Mouse (Mus musculus) brain, embryonic 18.5 days (tissue): ENCODE measurements around the gene Gm13871.
"Not testable (repeated sequence)": the region's sequence is repeated elsewhere in the genome, so short reads cannot be mapped to it uniquely, and the experiment has no call there.

Source experiments
- DNase-seq: peaks from one replicate; pipeline ENCODE4 v3.0.0-alpha.2; 2012; ENCODE audit warnings: low read depth, low spot score

Gm13871 gene

DNA sequence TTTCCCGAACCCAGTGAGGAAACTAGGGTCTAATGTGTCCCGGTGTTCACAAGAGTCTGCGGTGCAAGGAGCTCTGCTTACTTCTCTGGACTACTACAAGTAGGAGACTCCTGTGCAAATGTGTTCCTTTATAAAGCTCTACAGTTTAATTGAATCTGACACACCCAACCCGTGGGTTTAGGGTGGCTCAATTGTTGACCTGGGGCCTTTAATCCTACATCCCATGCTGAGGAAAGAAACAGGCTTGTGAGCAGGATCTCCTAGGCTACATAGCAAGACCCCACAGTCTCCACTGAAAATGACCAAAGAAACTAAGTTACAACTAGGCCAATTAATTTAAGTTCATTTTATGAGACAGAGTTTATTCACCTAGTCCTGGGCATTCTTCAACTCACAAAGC, at the start of gene Gm13871:
Gm13871 (minus strand) TSS at position 101 of the 400 bp plus-strand sequence.
- not testable (repeated sequence) for DNase-seq

DNA sequence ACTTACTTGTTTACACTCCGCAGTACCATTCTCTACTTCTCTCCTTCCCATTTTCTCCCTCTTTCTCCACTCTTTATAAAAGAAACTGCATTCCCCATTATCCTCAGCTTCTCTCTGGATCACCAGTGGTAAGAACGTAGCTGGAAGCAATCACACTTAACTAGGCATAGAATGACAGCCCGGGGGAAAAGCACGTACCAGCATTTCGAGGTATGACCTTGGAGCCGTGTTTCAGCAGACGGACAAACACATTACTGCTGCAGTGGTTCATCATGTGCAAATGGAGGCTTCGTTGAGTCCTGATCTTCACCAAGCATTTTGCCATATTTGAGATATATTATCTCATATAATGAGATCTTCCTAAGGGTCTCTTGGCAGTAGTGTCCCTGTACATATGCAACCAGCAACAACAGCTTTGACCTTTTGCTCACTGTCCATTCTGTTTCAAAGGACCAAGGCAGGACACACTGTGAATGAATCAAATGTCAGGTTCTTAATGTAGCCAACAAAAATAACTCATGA, 44.7 kb upstream of the Gm13871 start, which contains the start of gene 2310002L09Rik:
2310002L09Rik (minus strand) TSS at position 472 of the 522 bp plus-strand sequence.
- DNase-seq: no peak

DNA sequence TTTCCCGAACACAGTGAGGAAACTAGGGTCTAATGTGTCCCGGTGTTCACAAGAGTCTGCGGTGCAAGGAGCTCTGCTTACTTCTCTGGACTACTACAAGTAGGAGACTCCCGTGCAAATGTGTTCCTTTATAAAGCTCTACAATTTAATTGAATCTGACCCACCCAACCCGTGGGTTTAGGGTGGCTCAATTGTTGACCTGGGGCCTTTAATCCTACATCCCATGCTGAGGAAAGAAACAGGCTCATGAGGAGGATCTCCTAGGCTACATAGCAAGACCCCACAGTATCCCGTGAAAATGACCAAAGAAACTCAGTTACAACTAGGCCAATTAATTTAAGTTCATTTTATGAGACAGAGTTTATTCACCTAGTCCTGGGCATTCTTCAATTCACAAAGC, 14.9 kb upstream of the Gm13871 start, which contains the start of gene Gm11756:
Gm11756 (minus strand) TSS at position 101 of the 400 bp plus-strand sequence.
- DNase-seq: not testable (repeated sequence)

DNA sequence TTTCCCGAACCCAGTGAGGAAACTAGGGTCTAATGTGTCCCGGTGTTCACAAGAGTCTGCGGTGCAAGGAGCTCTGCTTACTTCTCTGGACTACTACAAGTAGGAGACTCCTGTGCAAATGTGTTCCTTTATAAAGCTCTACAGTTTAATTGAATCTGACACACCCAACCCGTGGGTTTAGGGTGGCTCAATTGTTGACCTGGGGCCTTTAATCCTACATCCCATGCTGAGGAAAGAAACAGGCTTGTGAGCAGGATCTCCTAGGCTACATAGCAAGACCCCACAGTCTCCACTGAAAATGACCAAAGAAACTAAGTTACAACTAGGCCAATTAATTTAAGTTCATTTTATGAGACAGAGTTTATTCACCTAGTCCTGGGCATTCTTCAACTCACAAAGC, 14.7 kb downstream of the Gm13871 start, which contains the start of gene Gm11757:
Gm11757 (minus strand) TSS at position 101 of the 400 bp plus-strand sequence.
- not testable (repeated sequence) for DNase-seq

DNA sequence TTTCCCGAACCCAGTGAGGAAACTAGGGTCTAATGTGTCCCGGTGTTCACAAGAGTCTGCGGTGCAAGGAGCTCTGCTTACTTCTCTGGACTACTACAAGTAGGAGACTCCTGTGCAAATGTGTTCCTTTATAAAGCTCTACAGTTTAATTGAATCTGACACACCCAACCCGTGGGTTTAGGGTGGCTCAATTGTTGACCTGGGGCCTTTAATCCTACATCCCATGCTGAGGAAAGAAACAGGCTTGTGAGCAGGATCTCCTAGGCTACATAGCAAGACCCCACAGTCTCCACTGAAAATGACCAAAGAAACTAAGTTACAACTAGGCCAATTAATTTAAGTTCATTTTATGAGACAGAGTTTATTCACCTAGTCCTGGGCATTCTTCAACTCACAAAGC, 29.6 kb downstream of the Gm13871 start, which contains the start of gene Gm11758:
Gm11758 (minus strand) TSS at position 101 of the 400 bp plus-strand sequence.
- not testable (repeated sequence) for DNase-seq
